ENCODE assay signal across 18 mouse cellular contexts in the genomic region with DNA sequence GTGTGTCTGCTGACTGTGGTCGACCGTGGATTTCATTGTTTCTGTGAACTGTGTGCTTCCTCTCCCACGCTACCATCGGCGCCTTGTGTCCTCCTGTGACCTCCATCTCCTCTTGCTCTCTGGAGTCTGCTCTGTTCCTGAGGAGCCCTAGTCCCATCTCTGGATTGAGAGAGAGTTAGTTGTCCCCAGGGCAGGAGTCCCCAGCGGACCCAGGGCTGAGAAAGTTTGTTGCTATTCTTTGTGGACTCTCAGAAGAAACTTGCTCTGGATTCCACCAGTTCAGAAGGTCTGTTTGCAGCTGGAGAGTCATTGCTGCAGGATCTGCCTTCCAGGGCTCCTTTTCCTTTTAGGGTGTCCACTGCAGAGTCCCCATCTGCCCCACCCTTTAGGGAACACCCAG. TPM values are rescaled to one million over a fixed set of nuclear protein-coding genes. Genes with fewer than 3 reads are reported as not detected.
"Had no signal": no experiment of that assay in that cellular context is flagged by ENCODE, and none has a peak within 500 bp of the region (broad histone marks: within the 10 kb centered on the region; RNA-seq: fewer than 3 reads in every experiment).

No protein-coding gene starts in this region.

- H3K9ac ChIP-seq: lung, embryonic 14.5 days; midbrain, embryonic 13.5 days; midbrain, embryonic 15.5 days; neural tube, embryonic 12.5 days had no signal

- H3K4me1 ChIP-seq: midbrain, embryonic 10.5 days; midbrain, embryonic 13.5 days; midbrain, embryonic 15.5 days; neural tube, embryonic 12.5 days had no signal

- H3K27ac ChIP-seq: midbrain, embryonic 10.5 days; midbrain, embryonic 13.5 days; midbrain, embryonic 15.5 days; neural tube, embryonic 12.5 days had no signal

- H3K4me3 ChIP-seq: midbrain, embryonic 10.5 days; midbrain, embryonic 13.5 days; midbrain, embryonic 15.5 days; neural tube, embryonic 12.5 days had no signal

- H3K4me2 ChIP-seq: lung, embryonic 14.5 days; midbrain, embryonic 13.5 days; midbrain, embryonic 15.5 days; neural tube, embryonic 12.5 days had no signal

- ATAC-seq: midbrain, embryonic 13.5 days; midbrain, embryonic 15.5 days had no signal

- H3K9me3 ChIP-seq: midbrain, embryonic 10.5 days; midbrain, embryonic 13.5 days; midbrain, embryonic 15.5 days; neural tube, embryonic 12.5 days had no signal

- DNase-seq: lung, adult 18-20 months; lung, embryonic 14.5 days; lung, postnatal 10 days; lung, postnatal 4 days; right cerebral cortex, postnatal 14 days; spleen, adult 18-20 months; thymus, adult 18-20 months; thymus, postnatal 14 days; thymus, postnatal 36 days had no signal

- H3K27me3 ChIP-seq: midbrain, embryonic 13.5 days; midbrain, embryonic 15.5 days; neural tube, embryonic 12.5 days had no signal

RNA-seq across cellular contexts. Expression of a gene that starts 4.3 kb away (rescaled TPM):
- total RNA-seq: megakaryocyte, adult 5-6 weeks; megakaryocyte-erythroid progenitor cell, adult 5-6 weeks; monocyte, adult 5-6 weeks; neutrophil, adult 5-6 weeks had no signal

RNA-seq across cellular contexts. Expression of a gene that starts 25.2 kb away (rescaled TPM):
- total RNA-seq: monocyte, adult 5-6 weeks; neutrophil, adult 5-6 weeks had no signal

RNA-seq across cellular contexts. Expression of a gene that starts 31.2 kb away (rescaled TPM):
- total RNA-seq: megakaryocyte, adult 5-6 weeks; megakaryocyte-erythroid progenitor cell, adult 5-6 weeks; monocyte, adult 5-6 weeks; neutrophil, adult 5-6 weeks had no signal
- polyA plus RNA-seq: liver, embryonic 16.5 days had no signal
